Mouse (Mus musculus) heart, adult 8-10 months (tissue): Measurements from ENCODE around the gene Tmem63c. TPM values are rescaled to one million over a fixed set of nuclear protein-coding genes. Genes with fewer than 3 reads are reported as not detected.
A peak's percentile ranks its signal among the peaks of the same experiment; 100 is the strongest.

Source experiments
- DNase-seq: peaks from one replicate; pipeline ENCODE4 v3.0.0; 2022; ENCODE audit warnings: low spot score
- total RNA-seq, 4 experiments: library from RNA; stranded (reverse); gene quantifications; 2 replicates each; pipeline ENCODE4 v1.2.4; 2022

Gene Tmem63c
- total RNA-seq: under 1 TPM in 3 of 4 experiments, not detected in 1; 0.08 to 0.28 (median 0.17) TPM

DNA sequence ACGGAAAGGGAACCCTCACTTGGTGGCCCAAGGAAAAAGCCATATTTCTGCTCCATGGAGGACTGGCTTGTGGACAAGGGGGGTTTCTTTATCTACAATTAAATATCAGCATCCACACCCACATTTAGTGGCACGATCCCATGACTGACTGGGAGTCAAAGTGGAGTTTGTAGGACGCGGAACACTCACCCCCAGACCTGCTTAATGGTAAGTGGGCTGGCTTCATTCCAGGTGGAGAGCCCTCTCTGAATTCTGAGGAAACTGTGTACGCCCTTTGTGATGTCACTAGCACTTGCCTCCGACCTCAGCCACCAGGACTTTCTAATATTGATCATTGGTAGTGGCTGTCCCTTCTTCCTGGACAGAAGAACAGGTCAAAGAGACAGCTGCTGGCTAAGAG, at the start of gene Tmem63c:
Gene Tmem63c (plus strand): TSS at position 301 of the 400 bp plus-strand sequence.
- DNase-seq: no peak

DNA sequence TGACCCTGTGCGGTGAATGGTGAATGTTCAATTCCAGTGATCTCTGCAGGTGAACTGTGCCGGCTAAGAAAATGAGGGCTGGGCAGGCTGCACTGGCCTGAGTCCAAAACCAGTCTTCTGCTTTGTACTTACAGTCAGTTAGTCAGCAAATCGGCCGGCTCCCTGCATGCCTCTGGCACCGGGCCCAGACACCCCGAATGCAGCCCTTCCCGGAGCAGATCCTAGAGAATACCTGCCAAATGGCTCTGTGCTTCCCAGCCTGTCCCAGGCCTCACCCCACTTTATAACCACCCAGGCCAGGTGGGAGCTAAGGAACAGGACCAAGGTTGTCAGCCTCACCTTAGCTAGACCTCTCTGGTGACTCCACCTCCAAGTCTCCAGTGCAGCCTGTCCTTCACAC, 47.9 kb upstream of the Tmem63c start:
- DNase-seq: no peak

DNA sequence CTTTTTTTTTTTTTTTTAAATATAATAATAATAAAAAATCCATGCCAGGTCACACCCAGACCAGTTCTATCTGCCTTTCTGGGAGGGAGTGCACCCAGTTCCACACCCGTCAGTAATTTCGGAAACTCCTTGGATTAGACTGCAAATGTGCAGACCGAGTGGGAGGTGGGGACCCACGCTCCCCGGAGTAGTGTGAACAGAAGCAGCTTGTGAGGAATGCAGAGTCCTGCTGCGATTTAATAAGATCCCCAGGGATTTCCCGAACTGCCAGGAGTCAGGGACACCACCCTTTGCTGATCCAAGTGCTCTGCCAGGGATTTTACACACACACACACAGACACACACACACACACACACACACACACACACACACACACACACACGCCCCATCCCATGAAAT, 47.4 kb upstream of the Tmem63c start:
- DNase-seq: no peak

DNA sequence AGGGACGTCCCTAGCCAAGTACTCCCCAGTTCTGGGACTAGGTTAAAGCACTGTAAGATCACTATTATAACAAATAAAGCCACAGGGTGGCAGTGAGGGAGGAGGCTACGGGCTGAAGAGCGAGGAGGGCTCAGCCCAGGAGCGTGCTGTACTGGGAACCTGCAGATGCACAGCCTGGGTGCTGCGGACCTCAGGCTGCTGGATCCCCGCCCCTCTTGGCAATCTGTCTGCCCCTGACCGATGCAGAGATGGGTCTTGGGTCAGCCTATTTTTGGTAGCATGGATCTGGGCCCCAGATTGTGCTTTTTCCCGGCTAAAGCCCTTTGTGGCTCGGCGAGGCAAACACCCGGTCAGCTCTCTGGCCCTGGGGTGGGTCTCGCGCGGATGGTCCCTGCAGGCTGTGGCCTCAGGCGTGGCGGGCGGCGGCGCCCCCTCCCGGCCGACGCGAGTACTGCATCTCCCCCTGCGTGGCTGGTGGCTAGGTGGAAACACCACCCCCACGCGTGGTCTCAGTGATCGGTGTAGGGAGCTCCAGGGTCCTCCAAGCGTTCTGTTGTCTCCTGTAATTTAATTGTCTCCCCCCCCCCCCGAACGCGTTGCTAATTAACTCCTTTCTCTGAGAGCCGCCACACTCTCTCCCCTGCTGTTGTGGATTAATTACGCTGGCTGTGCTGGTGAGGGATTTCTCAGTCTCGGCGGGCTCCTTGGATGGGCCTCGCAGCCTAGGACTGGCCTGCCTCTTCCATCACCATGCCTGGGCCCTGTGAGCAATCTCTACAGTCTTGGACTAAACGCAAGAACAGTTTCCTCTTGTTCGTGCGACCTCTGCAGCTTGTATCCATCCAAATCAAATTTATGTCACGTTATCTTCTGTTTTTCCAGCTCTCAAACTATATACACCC, 46.5 kb upstream of the Tmem63c start:
- DNase-seq: peak; percentile 74

DNA sequence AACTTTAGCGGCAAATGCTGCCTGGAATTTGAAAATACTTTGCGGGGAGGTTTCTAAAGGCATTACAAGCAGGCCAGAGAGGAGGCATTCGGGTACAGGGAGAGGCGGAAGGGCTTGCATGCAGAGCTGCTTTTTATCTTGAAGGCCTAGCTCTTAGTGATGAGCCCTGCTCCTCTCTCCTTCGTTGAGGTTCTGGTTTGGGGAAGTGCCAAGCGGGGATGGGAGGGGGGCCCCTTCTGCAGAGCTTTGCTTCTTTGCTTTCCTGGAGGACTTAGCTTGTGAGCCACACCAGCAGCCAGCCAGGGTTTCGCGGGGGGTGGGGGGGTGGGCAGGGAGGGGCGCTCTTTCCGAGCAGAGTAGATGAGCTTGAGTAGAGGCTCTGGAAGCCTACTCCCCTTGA, 45.4 kb upstream of the Tmem63c start:
- DNase-seq: no peak

DNA sequence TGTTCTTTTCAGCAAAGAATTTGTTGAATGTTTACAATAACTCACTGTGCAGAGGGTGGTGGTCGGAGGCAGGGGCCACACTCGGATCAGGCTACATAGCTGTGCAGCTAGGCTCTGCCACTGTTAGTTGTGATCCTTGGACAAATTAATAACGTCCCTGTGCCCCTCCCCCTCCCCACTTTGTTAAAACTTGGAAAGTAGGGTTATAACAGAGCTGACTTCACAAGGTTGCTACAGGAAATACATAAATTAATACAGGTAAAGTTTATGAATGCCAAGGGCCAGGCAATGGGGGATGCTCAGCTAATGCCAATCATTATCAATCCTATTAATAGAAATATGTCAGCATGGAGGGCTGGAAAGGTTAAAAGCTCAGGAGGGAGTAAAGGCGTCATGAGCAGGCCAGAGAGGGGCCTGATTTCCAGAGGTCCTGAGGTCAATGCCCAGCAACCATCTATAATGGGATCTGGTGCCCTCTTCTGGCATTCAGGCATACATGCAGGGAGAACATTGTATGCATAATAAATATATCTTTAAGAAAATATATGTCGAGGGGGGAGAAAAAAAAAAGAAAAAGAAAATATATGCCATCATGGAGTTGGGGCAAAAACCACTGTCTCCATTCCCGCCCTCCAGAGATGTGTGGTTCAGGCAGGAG, 44.5 kb upstream of the Tmem63c start:
- no peak for DNase-seq

DNA sequence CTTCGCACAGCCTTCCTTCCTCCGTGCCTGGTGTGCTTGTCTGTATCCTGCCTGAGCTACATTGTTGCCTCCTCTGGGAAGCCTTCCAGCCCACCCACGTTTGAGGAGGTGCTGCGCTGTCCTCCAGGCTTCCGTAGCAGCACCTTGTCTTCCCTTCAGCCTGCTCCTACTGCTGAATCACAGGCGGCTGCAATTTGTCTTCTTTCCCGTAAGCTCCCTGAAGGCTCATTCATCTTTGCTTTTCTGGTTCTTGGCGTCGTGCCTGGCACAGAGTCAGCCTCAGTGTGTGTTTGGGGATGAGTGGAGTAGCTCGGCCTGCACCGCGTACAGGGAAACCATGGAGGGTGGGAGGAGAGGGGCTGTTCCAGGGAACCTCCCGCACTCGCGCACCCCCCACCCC, 43.3 kb upstream of the Tmem63c start:
- DNase-seq: no peak

DNA sequence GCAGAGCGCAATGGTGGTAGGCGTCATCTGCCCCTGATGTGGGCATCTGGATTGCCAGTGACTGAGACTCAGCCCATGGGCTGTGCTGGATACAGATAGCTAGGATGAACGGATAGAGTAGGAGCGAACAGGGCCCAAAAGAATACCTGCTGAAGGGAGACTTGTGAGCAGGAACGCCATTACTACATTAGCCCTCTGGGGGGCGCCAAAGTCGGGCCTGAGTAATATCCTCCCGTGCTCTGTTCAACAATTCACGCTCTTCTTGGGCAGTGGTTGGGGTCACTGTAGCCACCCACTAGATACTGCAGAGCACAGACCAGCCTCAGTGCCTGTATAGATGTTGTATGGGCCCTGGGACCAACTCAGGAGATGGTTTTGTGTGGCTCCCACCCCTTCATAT, 40.0 kb upstream of the Tmem63c start:
- no peak for DNase-seq

DNA sequence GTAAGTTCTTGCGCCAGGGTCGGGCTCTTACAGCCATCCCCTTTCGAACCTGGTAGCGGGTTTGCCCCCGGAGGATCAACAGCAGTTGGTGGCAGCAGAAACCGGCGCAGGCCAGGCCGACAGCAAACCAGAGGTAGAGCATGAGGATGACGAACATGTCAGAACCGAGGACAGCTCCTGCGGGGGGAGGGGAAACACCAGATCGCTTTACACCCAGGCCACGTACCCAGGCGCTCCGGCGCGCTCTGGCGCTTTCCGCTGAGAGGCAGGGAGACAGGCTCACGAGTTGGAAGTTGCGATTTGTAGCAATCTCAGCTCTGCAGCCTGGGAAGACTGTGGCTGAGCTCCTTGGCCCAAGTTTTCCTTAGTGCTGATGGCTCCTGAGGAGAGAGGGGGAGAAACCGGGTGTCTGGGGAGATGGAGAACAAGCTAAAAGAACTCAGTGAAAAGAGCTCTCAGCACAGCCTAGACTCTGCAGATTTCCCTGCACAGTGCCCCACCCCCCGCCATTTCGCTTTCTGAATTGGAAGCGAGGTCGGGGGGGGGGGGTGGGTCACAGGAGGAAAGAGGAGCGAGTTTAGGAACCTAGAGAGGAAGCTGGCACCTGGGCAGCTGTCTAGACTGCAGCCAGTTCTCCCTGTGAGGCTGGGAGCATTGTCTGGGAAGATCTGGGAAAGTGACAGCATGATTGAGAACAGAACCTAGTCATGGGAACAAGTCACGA, 37.5 kb upstream of the Tmem63c start:
- peak; percentile 32 for DNase-seq

DNA sequence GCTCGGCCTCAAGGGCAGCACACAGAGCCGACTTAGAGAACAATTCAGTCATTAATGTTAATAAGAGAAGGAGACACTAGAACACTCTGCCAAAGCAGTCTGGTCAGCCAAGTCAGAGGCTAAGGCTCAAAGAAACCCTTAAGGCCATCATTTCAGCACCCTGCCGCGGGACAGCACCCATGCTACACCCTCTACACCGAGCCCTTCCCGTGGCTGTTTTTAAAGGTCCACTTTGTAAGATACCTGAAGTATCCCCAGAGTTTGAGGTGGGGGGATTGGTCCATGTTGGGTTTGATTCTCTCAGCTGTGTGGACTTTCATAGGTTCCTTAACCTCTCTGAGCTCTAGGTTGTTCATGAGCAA, 37.0 kb upstream of the Tmem63c start:
- DNase-seq: no peak

DNA sequence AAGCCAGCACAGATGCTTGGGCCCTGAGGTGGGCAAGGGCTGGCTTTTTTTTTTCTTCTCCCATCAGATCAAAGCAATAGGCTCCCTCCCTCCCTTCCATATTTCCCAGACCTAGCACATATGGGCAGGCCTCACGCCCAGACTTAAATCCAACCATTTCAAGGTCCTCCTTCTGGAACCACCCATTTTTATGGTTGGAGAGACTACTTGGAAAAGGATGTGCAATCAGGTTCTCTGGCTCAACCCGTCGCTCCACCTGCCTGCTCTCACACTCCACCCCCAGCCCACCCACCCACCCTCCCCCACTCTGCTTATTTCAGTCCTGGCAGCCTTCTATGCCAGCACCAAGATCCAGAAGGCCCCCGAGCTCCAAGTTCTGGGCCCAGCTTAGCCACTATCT, 34.6 kb upstream of the Tmem63c start:
- no peak for DNase-seq

DNA sequence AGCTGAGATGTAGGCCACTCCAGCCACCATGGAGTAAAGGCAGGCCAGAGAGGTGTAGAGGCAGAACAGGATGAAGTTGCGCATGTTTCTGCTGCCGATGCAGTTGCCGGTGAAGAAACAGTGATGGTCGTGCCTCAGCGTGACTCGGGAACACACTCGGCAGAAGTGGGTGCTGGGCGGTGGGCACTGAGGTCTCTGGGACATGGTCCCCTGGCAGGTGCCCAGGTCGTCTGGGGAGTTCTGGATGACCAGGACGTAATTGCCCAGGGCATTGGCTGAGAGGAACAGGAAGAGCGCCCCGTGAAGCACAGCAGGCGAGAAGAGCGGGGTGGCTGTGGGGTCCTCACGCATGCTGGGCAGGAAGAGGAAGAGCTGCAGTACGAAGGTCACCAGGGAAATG, 32.9 kb upstream of the Tmem63c start:
- DNase-seq: no peak

DNA sequence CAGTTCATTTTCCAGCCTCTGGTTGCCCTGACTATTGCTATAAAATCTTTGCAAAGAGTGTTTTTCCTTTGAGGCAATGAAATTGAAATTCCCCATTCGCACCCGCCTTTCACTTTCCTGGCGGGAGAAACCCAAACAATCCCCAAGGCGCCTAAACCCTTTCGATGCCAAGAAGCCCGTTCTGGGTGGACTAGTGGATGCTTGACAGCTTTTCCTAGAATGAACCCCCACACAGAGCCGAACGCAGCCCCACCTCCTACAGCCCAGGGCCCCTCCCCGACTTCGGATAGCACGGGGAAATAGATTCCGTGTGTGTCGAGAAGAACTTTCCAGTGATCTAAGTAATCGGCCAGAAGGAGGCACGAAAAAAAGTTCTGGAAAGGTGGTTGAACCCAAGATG, 31.8 kb upstream of the Tmem63c start:
- DNase-seq: no peak

DNA sequence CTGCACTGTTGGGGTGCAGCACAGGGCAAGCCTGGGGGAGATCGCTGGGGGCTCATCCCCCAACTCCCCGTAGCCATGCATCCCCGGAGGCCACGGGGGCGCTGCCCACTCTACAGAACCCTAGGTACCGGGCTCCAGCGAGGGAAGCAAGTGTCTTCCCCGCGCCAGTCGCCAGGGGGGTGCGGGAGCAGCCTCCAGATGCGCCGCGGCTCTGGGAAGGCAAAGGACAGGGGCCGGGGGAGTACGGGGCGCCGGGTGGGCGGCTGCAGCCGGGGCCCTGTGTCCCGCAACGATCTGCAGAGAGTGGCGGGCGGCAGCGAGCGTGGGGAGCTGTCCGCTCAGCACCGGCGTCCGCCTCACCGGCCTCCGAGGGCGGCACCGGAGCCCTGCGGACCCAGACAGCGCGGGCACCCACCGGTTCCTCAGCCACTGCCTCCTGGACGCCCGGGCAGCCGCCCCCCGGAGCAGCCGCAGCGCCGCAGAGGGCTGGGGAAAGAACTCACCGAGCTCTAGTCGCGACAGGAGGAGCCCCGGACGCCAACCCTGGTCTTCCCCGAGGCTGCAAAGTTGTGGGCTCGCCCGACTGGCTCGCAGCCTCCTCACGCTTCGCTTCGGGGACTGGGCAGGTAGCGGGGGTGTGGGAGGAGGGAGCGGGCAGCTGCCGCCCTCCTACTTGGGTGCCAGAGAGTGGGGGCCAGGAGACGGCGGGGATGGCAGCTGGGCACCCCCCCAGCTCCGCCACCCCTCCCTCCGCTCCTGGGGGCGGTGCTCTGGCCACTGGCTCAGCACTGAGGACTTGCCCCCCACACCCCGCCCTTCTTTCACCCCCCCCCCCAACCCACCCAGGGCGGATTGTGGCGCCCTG, 31.0 kb upstream of the Tmem63c start, which contains the start of gene Zdhhc22:
Gene Zdhhc22 (minus strand): TSS at position 541 of the 865 bp plus-strand sequence.
- DNase-seq: no peak

DNA sequence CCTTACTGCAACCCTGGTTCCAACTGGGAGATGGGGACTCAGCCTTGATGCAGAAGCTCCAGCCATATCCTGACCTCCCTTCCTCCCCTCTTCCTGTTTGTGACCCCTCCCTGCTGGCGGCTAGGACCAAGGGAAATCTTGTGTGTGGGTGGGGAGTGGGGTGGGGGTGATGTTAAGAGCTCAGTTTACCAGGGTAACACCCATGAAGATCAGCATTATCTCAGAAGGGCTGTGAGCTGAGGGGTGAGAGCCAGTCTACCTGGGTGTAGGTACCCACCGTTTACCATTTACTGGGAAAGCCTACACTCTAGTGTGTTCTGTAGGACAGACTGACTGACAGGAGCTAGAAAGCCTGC, 30.4 kb upstream of the Tmem63c start:
- DNase-seq: no peak

DNA sequence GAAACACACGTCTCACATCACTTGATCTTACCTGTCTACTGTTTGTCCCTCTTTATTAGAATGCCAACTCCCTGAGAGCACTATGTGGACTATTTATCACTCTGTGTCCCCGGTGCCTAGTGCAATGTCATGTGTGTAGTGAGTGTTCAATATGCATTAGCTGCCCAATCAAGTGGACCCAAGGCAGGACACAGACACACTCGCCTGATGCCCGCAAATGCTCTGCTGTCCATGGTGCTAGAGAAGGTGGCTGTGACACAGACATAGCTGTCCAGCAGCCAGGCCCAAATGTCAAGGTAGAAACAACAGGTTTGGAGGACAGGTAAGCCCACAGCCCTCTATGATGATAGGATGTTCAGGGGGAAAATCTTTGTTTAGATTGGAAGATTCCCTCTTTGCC, 27.0 kb upstream of the Tmem63c start:
- DNase-seq: no peak

DNA sequence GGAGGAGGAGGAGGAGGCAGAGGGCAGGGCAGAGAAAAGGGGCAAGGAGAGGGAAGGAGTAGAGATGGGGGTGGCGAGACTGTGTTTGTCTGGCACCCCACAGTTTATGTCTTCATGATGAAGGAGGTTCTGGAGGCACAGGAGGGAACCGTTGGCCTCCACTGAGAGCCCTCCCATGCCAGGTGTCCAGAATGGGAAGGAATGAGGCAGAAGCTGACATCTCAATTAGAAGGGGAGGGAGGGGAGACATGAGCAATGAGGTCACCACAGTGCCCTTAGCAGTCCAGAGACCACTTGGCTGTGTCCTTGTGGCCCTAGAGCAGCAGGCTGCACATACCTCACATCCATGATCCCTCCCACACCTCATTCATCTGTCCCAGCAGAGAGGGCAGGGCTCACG, 26.4 kb upstream of the Tmem63c start:
- DNase-seq: no peak

DNA sequence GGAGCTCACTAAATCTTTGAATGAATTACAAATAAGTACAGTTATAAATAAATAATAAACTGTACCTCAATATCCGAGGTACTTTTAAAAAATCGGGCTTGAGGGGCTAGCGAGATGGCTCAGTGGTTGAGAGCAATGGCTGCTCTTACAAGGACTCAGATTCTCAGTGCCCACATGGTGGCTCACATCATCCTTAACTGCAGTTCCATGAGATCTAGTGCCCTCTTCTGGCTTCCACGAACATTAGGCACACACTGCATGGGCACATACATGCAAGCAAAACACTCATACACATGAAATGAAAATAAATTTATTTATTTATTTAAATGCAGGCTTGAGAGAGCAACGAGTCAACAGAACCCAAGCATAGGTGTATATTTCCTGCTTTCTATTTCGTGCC, 25.2 kb upstream of the Tmem63c start:
- DNase-seq: no peak

DNA sequence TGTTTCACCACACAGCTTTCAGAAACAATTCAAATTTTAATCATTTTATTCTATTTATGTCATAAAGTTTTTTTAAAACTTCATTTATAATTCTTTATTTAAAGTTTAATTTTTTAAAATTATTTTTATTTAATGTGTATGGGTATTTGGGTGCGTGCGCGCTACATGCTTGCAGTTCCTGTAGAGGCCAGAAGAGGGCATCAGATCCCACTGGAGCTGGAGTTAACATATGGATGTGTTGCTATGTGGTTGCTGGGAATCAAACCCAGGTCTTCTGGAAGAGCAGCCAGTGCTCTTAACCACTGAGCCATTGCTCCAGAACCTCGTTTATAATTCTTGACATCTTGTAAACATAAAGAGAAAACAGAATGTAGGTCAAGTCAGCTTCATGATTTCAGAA, 22.4 kb upstream of the Tmem63c start:
- DNase-seq: no peak

DNA sequence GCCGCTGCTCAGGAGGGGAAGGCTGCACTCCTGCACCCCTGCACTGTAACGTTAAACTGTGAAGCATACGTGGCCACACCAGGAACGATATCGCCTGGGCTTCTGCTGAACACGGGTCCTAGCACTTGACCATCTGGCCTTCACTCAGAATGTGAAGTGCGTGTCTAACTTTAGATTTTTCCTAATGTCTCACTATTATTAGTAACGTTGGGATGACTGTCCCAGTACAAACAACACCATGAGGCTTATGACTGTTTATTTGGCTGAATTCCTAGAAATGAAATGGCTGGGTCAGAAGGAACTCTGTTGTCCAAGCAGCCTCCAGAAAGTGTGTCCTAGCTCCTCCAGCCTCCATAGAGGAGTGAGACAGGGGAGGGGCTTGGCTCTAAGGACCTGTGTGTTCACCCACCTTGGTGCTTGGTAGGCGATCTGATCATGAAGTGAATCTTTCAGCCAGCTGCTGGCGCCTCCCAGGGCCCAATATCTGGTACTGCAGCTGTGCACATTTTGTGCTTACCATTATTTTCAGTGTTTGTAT, 21.8 kb upstream of the Tmem63c start:
- DNase-seq: peak; percentile 77

DNA sequence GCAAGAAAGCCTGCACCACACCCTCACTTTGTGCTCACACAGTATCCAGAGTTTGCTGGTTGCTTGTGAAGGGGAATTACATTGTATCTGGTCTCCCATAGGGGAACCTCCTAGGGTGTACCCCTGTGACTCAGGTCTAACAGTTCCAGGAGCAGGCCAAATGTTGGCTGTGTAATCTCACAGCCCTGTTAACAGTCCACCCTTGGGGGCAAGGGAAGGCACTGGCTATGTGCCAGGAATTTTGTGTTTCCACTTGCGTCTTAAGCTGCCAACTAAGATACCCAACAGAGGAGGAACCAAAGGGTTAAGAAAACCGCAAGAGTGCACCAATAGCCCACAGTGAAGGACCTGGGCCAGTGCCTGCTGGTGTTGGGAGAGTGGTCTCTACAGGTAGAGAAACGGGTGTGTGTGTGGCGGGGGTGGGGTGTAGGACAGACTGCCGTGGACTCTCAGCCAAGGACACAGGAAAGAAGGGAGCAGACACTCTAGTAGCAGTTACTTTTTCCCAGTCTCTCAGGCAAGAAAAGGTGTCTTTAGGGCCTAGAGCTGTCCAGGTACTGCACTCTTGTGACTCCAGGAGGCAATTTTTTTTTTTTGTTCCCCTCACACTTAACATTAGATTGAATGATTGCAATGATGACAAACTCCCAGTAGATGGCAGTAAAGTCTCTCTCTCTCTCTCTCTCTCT, 20.8 kb upstream of the Tmem63c start:
- DNase-seq: no peak
